Mouse (Mus musculus): ENCODE data around the gene Rnf114.

GRCm38 (mm10) chr2:167468444-167468843 is 24.0 kb upstream of the Rnf114 start:
- no peak for TF ChIP-seq CTCF (IDR thresholded peaks at IDR 0.05; ENCODE audit: borderline replicate concordance, control insufficient read depth, extremely low read depth, insufficient read depth, low read length, poor library complexity)
- no peak for TF ChIP-seq POLR2A (IDR thresholded peaks at IDR 0.05; ENCODE audit: control insufficient read depth, extremely low read depth, insufficient read depth, low read length, poor library complexity)

All from thymus, adult 2 months (tissue).